Mouse (Mus musculus): ENCODE data around the gene Klf3.
"Not testable (repeated sequence)": the region's sequence is repeated elsewhere in the genome, so short reads cannot be mapped to it uniquely, and the experiment has no call there.

The Klf3 gene

DNA sequence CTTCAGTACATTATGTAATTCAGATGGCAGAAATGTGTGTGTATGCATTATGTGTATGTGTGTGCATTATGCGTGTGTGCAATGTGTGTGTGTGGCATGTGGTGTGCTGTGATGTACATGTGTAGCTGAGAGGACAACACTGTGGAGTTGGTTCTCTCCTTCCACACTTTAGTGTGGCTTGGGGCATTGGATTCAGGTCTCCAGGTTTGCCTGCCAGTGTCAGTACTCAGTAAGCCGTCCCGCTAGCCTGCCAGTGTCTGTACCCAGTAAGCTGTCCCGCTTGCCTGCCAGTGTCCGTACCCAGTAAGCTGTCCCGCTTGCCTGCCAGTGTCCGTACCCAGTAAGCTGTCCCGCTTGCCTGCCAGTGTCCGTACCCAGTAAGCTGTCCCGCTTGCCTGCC, 78.4 kb downstream of the Klf3 start:
- not testable (repeated sequence) for DNase-seq

DNA sequence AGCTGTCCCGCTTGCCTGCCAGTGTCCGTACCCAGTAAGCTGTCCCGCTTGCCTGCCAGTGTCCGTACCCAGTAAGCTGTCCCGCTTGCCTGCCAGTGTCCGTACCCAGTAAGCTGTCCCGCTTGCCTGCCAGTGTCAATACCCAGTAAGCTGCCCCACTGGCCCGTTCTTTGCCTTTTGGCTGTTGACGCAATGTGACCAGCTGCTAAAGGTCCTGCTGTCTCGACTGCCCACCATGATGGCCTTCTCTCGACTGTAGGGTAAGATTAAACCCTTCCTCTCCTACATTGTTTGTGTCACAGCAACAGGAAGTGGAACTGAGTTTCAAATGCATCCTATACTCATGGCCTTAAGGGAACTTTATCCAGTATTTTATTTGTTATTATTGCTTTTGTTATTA, 78.8 kb downstream of the Klf3 start:
- not testable (repeated sequence) for DNase-seq
